Mouse (Mus musculus): ENCODE measurements around the gene Borcs6. TPM values are rescaled to one million over a fixed set of nuclear protein-coding genes. Genes with fewer than 3 reads are reported as not detected.

The Borcs6 gene
- polyA plus RNA-seq, 1 experiment: 16.7 TPM

DNA sequence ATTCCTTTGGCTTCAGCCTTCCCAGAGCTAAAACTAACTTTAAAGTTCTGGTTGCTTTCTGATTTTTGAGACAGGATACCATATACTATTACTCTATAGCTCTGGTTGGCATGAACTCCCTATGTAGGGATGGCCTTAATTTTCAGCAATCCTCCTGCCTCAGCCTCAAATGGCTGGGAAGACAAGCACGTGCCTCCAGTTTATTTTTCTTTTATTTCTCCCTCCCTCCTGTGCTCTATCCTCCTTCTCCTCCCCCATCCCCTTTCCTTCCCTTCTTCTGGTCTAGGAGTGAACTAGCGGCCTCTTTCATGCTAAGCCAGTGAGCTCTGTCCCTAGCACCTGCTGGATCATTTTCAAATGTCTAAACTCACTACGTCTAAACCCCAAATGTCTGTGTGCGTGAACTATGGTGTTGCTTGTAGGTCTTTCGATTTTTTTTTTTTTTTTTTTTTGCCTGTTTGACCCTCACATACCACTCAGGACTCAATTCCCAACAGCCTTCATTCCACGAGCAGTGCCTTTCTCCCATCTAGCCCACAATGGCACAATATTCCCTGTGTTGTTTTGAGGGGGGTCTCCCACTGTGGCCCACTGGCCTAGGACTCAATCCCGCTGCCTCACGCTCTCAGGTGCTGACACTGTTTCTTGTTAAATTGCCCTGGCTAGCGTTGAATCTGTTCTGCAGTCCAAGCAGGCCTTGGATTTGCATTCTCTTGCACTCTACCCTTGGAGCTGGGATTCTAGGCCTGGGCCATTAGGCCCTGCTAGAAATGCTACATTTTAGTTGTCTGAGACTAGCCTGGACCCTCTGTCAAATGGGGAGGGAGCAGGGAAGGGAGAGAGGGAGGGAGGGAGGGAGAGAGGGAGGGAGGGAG lies 5.0 kb downstream of the Borcs6 start:
- Histone ChIP-seq H3K4me3 (ENCODE audit: extremely low read depth, insufficient read depth, insufficient read length) (peak overlapping the region; percentile 82; the same call in 1 of the 2 replicates), H3K36me3 (ENCODE audit: control insufficient read depth, insufficient read depth, low read length) (no peaks in the 10 kb centered on the region), H3K27ac (ENCODE audit: insufficient read depth, low read length) (no peak overlapping the region), H3K4me1 (ENCODE audit: control insufficient read depth, insufficient read depth, insufficient read length) (peaks cover 8% of the 10 kb centered on the region), H3K27me3 (ENCODE audit: control insufficient read depth, insufficient read depth, low read length) (no peaks in the 10 kb centered on the region)
- TF ChIP-seq CTCF (IDR thresholded peaks at IDR 0.05; ENCODE audit: extremely low read depth, insufficient read depth, insufficient read length, insufficient replicate concordance) (no peak), POLR2A (IDR thresholded peaks at IDR 0.05; ENCODE audit: low read depth, low read length) (no peak)
- 80% methylated on average over 9 of the region's 9 CpGs for WGBS
- DNase-seq (ENCODE audit: low read depth in 1 of 2, low spot score in 2 of 2): no peak

- H3K4me3 ChIP-seq (ENCODE audit: extremely low read depth, insufficient read depth, insufficient read length): no peak overlapping the region
- no peak for DNase-seq (ENCODE audit: low read depth in 1 of 2, low spot score in 2 of 2)
Observed at GRCm38 (mm10) chr11:69065394-69065925, 5.9 kb downstream of the Borcs6 start.

DNA sequence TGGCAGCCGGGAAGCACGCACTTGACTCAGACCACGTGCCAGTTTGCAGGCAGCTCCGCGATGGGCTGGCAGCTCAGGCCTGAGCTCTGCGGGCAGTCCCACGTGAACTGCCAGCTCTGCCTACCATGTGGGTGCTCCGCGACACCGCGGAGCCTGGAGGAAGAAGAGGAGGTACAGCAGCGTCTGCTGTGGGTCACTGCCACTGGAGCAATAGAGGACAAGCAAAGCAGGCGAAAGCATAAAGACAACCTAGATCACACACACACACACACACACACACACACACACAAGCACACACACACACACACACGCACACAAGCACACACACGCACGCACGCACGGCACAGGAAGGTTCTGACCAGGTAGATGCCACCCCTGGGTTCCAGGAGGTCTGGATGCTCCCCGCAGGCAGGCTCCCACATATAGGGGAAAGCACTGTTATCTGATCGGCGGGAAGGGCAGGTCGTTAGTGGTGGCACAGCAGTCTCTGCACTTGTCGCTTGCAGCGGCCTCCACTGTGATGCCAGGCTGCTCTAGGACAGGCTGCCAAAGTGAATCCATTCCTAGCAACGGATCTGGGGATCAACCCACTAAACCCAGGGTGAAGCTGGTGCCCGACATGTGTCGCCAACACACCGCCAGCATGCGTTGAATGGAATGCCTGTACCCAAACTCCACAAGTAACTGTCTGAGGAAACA lies 6.8 kb downstream of the Borcs6 start:
- no peaks in the 10 kb centered on the region for H3K27me3 ChIP-seq (ENCODE audit: control insufficient read depth, insufficient read depth, low read length)
- peaks cover 2% of the 10 kb centered on the region for H3K4me1 ChIP-seq (ENCODE audit: control insufficient read depth, insufficient read depth, insufficient read length)
- peak overlapping the region; percentile 31; the same call in 1 of the 2 replicates for H3K4me3 ChIP-seq (ENCODE audit: extremely low read depth, insufficient read depth, insufficient read length)
- H3K36me3 ChIP-seq (ENCODE audit: control insufficient read depth, insufficient read depth, low read length): no peaks in the 10 kb centered on the region
- no peak overlapping the region for H3K27ac ChIP-seq (ENCODE audit: insufficient read depth, low read length)
- no peak for DNase-seq (ENCODE audit: low read depth in 1 of 2, low spot score in 2 of 2)
- TF ChIP-seq POLR2A (IDR thresholded peaks at IDR 0.05; ENCODE audit: low read depth, low read length): no peak
- TF ChIP-seq CTCF (IDR thresholded peaks at IDR 0.05; ENCODE audit: extremely low read depth, insufficient read depth, insufficient read length, insufficient replicate concordance): no peak
- WGBS: 5% methylated on average over 29 of the region's 29 CpGs

More at GRCm38 (mm10) chr11:69065394-69065925, 5.9 kb downstream of the Borcs6 start:
- Histone ChIP-seq H3K27me3 (ENCODE audit: control insufficient read depth, insufficient read depth, low read length) (no peaks in the 10 kb centered on the region), H3K4me1 (ENCODE audit: control insufficient read depth, insufficient read depth, insufficient read length) (peaks cover 6% of the 10 kb centered on the region), H3K36me3 (ENCODE audit: control insufficient read depth, insufficient read depth, low read length) (no peaks in the 10 kb centered on the region), H3K27ac (ENCODE audit: insufficient read depth, low read length) (no peak overlapping the region)
- WGBS: 72% methylated on average over 3 of the region's 3 CpGs
- no peak for TF ChIP-seq CTCF (IDR thresholded peaks at IDR 0.05; ENCODE audit: extremely low read depth, insufficient read depth, insufficient read length, insufficient replicate concordance)
- TF ChIP-seq POLR2A (IDR thresholded peaks at IDR 0.05; ENCODE audit: low read depth, low read length): no peak

DNA sequence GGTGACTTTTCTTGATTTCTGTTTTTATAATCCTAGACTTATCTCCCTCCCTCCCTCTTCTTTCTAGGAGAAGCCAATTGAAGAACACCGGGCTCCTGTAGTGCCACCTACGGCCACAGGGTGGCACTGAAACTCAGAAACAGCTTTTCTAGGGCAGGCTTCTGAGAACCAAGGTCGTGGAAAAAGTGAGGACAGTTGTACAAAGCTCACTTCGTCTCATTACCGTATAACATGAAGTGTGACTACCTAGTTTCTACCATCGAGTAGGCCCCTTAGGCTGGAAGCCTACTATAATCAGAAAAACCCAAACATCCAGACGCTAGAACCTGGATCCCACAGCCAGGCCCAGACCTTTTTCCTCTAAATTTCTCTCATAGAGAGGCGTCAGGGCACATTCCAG lies 7.4 kb downstream of the Borcs6 start:
- Histone ChIP-seq H3K4me1 (ENCODE audit: control insufficient read depth, insufficient read depth, insufficient read length) (peaks cover 2% of the 10 kb centered on the region), H3K36me3 (ENCODE audit: control insufficient read depth, insufficient read depth, low read length) (no peaks in the 10 kb centered on the region), H3K4me3 (ENCODE audit: extremely low read depth, insufficient read depth, insufficient read length) (no peak overlapping the region), H3K27me3 (ENCODE audit: control insufficient read depth, insufficient read depth, low read length) (no peaks in the 10 kb centered on the region), H3K27ac (ENCODE audit: insufficient read depth, low read length) (no peak overlapping the region)
- peak; percentile 75 to 83 for DNase-seq (ENCODE audit: low read depth in 1 of 2, low spot score in 2 of 2)
- TF ChIP-seq POLR2A (IDR thresholded peaks at IDR 0.05; ENCODE audit: low read depth, low read length): no peak
- peak; percentile 82; the same call in 1 of the 2 replicates for TF ChIP-seq CTCF (IDR thresholded peaks at IDR 0.05; ENCODE audit: extremely low read depth, insufficient read depth, insufficient read length, insufficient replicate concordance)
- WGBS: 12% methylated on average over 8 of the region's 8 CpGs

GRCm38 (mm10) chr11:69067601-69068000 lies 8.1 kb downstream of the Borcs6 start:
- H3K4me1 ChIP-seq (ENCODE audit: control insufficient read depth, insufficient read depth, insufficient read length): peaks cover 2% of the 10 kb centered on the region
- no peak overlapping the region for H3K27ac ChIP-seq (ENCODE audit: insufficient read depth, low read length)
- H3K4me3 ChIP-seq (ENCODE audit: extremely low read depth, insufficient read depth, insufficient read length): no peak overlapping the region
- DNase-seq (ENCODE audit: low read depth in 1 of 2, low spot score in 2 of 2): no peak
- 85% methylated on average over 6 of the region's 6 CpGs for WGBS
- H3K27me3 ChIP-seq (ENCODE audit: control insufficient read depth, insufficient read depth, low read length): no peaks in the 10 kb centered on the region
- no peak for TF ChIP-seq POLR2A (IDR thresholded peaks at IDR 0.05; ENCODE audit: low read depth, low read length)
- TF ChIP-seq CTCF (IDR thresholded peaks at IDR 0.05; ENCODE audit: extremely low read depth, insufficient read depth, insufficient read length, insufficient replicate concordance): no peak
- no peaks in the 10 kb centered on the region for H3K36me3 ChIP-seq (ENCODE audit: control insufficient read depth, insufficient read depth, low read length)

DNA sequence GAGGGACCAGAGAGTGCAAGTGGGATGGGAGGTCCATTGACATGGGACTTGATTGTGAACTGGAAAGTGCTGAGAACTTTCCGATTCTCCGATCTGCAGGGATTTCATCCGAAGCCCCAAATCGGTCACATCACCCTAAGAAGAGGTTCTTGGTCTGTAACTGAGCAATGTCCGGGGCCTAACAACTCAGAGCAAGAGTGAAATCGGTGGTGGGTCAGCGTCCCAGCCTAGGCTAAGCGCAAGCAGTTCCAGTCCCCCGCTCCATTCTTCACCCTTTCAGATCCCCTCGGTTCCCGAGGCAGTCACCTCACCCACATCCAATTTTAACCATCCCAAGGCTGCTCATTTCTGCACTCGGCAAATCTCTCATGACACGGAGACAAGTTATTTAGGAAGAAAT lies 10.6 kb downstream of the Borcs6 start:
- no peaks in the 10 kb centered on the region for H3K36me3 ChIP-seq (ENCODE audit: control insufficient read depth, insufficient read depth, low read length)
- peak overlapping the region; percentile 80 for H3K27ac ChIP-seq (ENCODE audit: insufficient read depth, low read length)
- peaks cover 2% of the 10 kb centered on the region for H3K4me1 ChIP-seq (ENCODE audit: control insufficient read depth, insufficient read depth, insufficient read length)
- H3K4me3 ChIP-seq (ENCODE audit: extremely low read depth, insufficient read depth, insufficient read length): peak overlapping the region; percentile 69
- no peak for TF ChIP-seq POLR2A (IDR thresholded peaks at IDR 0.05; ENCODE audit: low read depth, low read length)
- TF ChIP-seq CTCF (IDR thresholded peaks at IDR 0.05; ENCODE audit: extremely low read depth, insufficient read depth, insufficient read length, insufficient replicate concordance): no peak
- WGBS: 3% methylated on average over 13 of the region's 13 CpGs
- no peaks in the 10 kb centered on the region for H3K27me3 ChIP-seq (ENCODE audit: control insufficient read depth, insufficient read depth, low read length)
- DNase-seq (ENCODE audit: low read depth in 1 of 2, low spot score in 2 of 2): no peak

All from spleen, adult 2 months (tissue).